Mouse (Mus musculus) midbrain, embryonic 12.5 days (tissue): Measurements from ENCODE around the gene Zfp941. TPM values are rescaled to one million over a fixed set of nuclear protein-coding genes. Genes with fewer than 3 reads are reported as not detected.
A peak's percentile ranks its signal among the peaks of the same experiment; 100 is the strongest.

ENCODE experiments used
- ATAC-seq: fragments of 200-750 bp; cut with Nextera tagmentation; 2 replicates; pipeline ENCODE4 v1.8.0; 2017; ENCODE audit warnings: low read depth, moderate TSS enrichment, moderate library complexity; ENCODE audit not compliant: low FRiP score
- H3K27ac ChIP-seq: fragments of 300-500 bp; sonication (generic); replicated peaks from 2 replicates; pipeline ENCODE4 v1.5.1; 2016; ENCODE audit warnings: mild to moderate bottlenecking
- H3K27me3 ChIP-seq: fragments of 300-500 bp; sonication (generic); 2 replicates; pipeline ENCODE4 v1.6.1; 2016; ENCODE audit warnings: mild to moderate bottlenecking
- H3K36me3 ChIP-seq: fragments of 300-500 bp; sonication (generic); 2 replicates; pipeline ENCODE4 v1.6.1; 2016
- H3K4me1 ChIP-seq: fragments of 300-500 bp; sonication (generic); 2 replicates; pipeline ENCODE4 v1.6.1; 2016
- H3K4me2 ChIP-seq: fragments of 300-500 bp; sonication (generic); replicated peaks from 2 replicates; pipeline ENCODE4 v1.6.1; 2016; ENCODE audit warnings: mild to moderate bottlenecking, moderate library complexity
- H3K4me3 ChIP-seq: fragments of 300-500 bp; sonication (generic); 2 replicates; pipeline ENCODE4 v1.5.1; 2016; ENCODE audit warnings: mild to moderate bottlenecking
- H3K9ac ChIP-seq: fragments of 300-500 bp; sonication (generic); replicated peaks from 2 replicates; pipeline ENCODE4 v1.6.1; 2016; ENCODE audit warnings: mild to moderate bottlenecking, moderate library complexity
- H3K9me3 ChIP-seq: fragments of 300-500 bp; sonication (generic); 2 replicates; pipeline ENCODE4 v1.6.1; 2016; ENCODE audit warnings: mild to moderate bottlenecking
- WGBS: fragments of 180-500 bp; shearing (Covaris S2); methylation state at CpG from one replicate; pipeline ENCODE4 v1.1.7; 2016; 5-methylcytosine and 5-hydroxymethylcytosine counted together
- polyA plus RNA-seq: library from polyadenylated mRNA; unstranded; fragments of >200 nt; fragmentation: Nextera tagmentation; extraction: Ambion mirVana; gene quantifications from 2 replicates; pipeline ENCODE4 v1.2.1, GENCODE M21; 2016

Gene Zfp941
- polyA plus RNA-seq, 1 experiment from 2014 or later = 10.1 TPM

- no peak for ATAC-seq
- Histone ChIP-seq H3K36me3 (no peaks in the 10 kb centered on the region), H3K4me1 (no peaks in the 10 kb centered on the region), H3K27me3 (peaks cover 33% of the 10 kb centered on the region; the same call in 1 of the 2 replicates), H3K9me3 (no peaks in the 10 kb centered on the region), H3K4me2 (no peak overlapping the region), H3K4me3 (no peak overlapping the region), H3K9ac (no peak overlapping the region), H3K27ac (no peak overlapping the region)
- WGBS = 87% methylated on average over 9 of the region's 9 CpGs
Observed at GRCm38 (mm10) chr7:140836243-140837115, 14.5 kb upstream of the Zfp941 start.

- Histone ChIP-seq H3K36me3 (no peaks in the 10 kb centered on the region), H3K4me3 (no peak overlapping the region), H3K4me1 (no peaks in the 10 kb centered on the region), H3K9ac (no peak overlapping the region), H3K9me3 (no peaks in the 10 kb centered on the region), H3K4me2 (no peak overlapping the region), H3K27ac (no peak overlapping the region), H3K27me3 (peaks cover 25% of the 10 kb centered on the region; the same call in 1 of the 2 replicates)
- WGBS = 82% methylated on average over 2 of the region's 2 CpGs
- no peak for ATAC-seq
Observed at GRCm38 (mm10) chr7:140835758-140836087, 13.7 kb upstream of the Zfp941 start.

GRCm38 (mm10) chr7:140834968-140835757, 13.2 kb upstream of the Zfp941 start, which contains the start of gene Urah:
TSS of gene Urah (plus strand) at chr7:140835018.
- Histone ChIP-seq H3K9me3 (no peaks in the 10 kb centered on the region), H3K4me2 (no peak within 1 kb of the TSS), H3K9ac (no peak within 1 kb of the TSS), H3K27ac (no peak within 1 kb of the TSS), H3K27me3 (peaks cover 20% of the 10 kb centered on the region; the same call in 1 of the 2 replicates), H3K4me3 (no peak within 1 kb of the TSS), H3K36me3 (no peaks in the 10 kb centered on the region), H3K4me1 (no peaks in the 10 kb centered on the region)
- ATAC-seq = no peak
- WGBS = 51% methylated on average over 20 of the region's 20 CpGs

- Histone ChIP-seq H3K4me3 (no peak overlapping the region), H3K36me3 (no peaks in the 10 kb centered on the region), H3K27ac (no peak overlapping the region), H3K9me3 (no peaks in the 10 kb centered on the region), H3K4me1 (no peaks in the 10 kb centered on the region), H3K4me2 (no peak overlapping the region), H3K9ac (no peak overlapping the region), H3K27me3 (peaks cover 10% of the 10 kb centered on the region; the same call in 1 of the 2 replicates)
- ATAC-seq = no peak
- 80% methylated on average over 4 of the region's 4 CpGs for WGBS
Observed at GRCm38 (mm10) chr7:140833341-140833740, 11.4 kb upstream of the Zfp941 start.

GRCm38 (mm10) chr7:140831447-140831846, 9.5 kb upstream of the Zfp941 start:
- 80% methylated on average over 6 of the region's 6 CpGs for WGBS
- no peaks in the 10 kb centered on the region for H3K36me3 ChIP-seq
- no peak for ATAC-seq
- 0 out of 2 replicates have a peak, but pooled peaks cover 6% of the 10 kb centered on the region for H3K27me3 ChIP-seq
- H3K4me2 ChIP-seq = no peak overlapping the region
- no peak overlapping the region for H3K27ac ChIP-seq
- H3K9ac ChIP-seq = no peak overlapping the region
- no peaks in the 10 kb centered on the region for H3K9me3 ChIP-seq
- no peaks in the 10 kb centered on the region for H3K4me1 ChIP-seq
- H3K4me3 ChIP-seq = no peak overlapping the region

GRCm38 (mm10) chr7:140828171-140828881, 6.3 kb upstream of the Zfp941 start:
- Histone ChIP-seq H3K9me3 (no peaks in the 10 kb centered on the region), H3K4me2 (no peak overlapping the region), H3K27me3 (no peaks in the 10 kb centered on the region; the same call in 1 of the 2 replicates), H3K27ac (no peak overlapping the region), H3K36me3 (no peaks in the 10 kb centered on the region), H3K9ac (no peak overlapping the region), H3K4me3 (no peak overlapping the region), H3K4me1 (no peaks in the 10 kb centered on the region)
- 51% methylated on average over 8 of the region's 8 CpGs for WGBS
- ATAC-seq = no peak

- Histone ChIP-seq H3K9me3 (no peaks in the 10 kb centered on the region), H3K4me3 (no peak overlapping the region), H3K27me3 (no peaks in the 10 kb centered on the region; the same call in 1 of the 2 replicates), H3K9ac (no peak overlapping the region), H3K36me3 (no peaks in the 10 kb centered on the region), H3K27ac (no peak overlapping the region), H3K4me2 (no peak overlapping the region), H3K4me1 (no peaks in the 10 kb centered on the region; the same call in 1 of the 2 replicates)
- ATAC-seq = no peak
- WGBS = 86% methylated on average over 4 of the region's 4 CpGs
Observed at GRCm38 (mm10) chr7:140822731-140823130, 753 bp upstream of the Zfp941 start.

- Histone ChIP-seq H3K4me3 (peak overlapping the region; percentile 57), H3K36me3 (no peaks in the 10 kb centered on the region), H3K4me2 (peak overlapping the region; percentile 67), H3K27me3 (no peaks in the 10 kb centered on the region; the same call in 1 of the 2 replicates), H3K9me3 (no peaks in the 10 kb centered on the region), H3K27ac (peak overlapping the region; percentile 69; the same call in 1 of the 2 replicates), H3K9ac (peak overlapping the region; percentile 59), H3K4me1 (no peaks in the 10 kb centered on the region; the same call in 1 of the 2 replicates)
- 41% methylated on average over 5 of the region's 5 CpGs for WGBS
- peak; percentile 44; the same call in 1 of the 2 replicates for ATAC-seq
Observed at GRCm38 (mm10) chr7:140821305-140821652, 699 bp downstream of the Zfp941 start.

GRCm38 (mm10) chr7:140820173-140820572, 1.8 kb downstream of the Zfp941 start:
- no peak overlapping the region for H3K4me3 ChIP-seq
- 83% methylated on average over 4 of the region's 4 CpGs for WGBS
- no peak overlapping the region for H3K27ac ChIP-seq
- H3K36me3 ChIP-seq = no peaks in the 10 kb centered on the region
- H3K4me1 ChIP-seq = no peaks in the 10 kb centered on the region; the same call in 1 of the 2 replicates
- ATAC-seq = no peak
- H3K27me3 ChIP-seq = no peaks in the 10 kb centered on the region; the same call in 1 of the 2 replicates
- no peak overlapping the region for H3K4me2 ChIP-seq
- H3K9me3 ChIP-seq = no peaks in the 10 kb centered on the region
- H3K9ac ChIP-seq = no peak overlapping the region

- Histone ChIP-seq H3K36me3 (peaks cover 31% of the 10 kb centered on the region), H3K4me2 (no peak overlapping the region), H3K4me1 (no peaks in the 10 kb centered on the region), H3K27me3 (no peaks in the 10 kb centered on the region), H3K4me3 (no peak overlapping the region), H3K9ac (no peak overlapping the region), H3K9me3 (no peaks in the 10 kb centered on the region), H3K27ac (no peak overlapping the region)
- no peak for ATAC-seq
- 90% methylated on average over 12 of the region's 12 CpGs for WGBS
Observed at GRCm38 (mm10) chr7:140812850-140813249, 9.1 kb downstream of the Zfp941 start.

- WGBS = 82% methylated on average over 13 of the region's 13 CpGs
- Histone ChIP-seq H3K4me2 (no peak overlapping the region), H3K9me3 (no peaks in the 10 kb centered on the region), H3K4me3 (no peak overlapping the region), H3K9ac (no peak overlapping the region), H3K4me1 (no peaks in the 10 kb centered on the region), H3K27me3 (no peaks in the 10 kb centered on the region), H3K27ac (no peak overlapping the region), H3K36me3 (peaks cover 31% of the 10 kb centered on the region)
- ATAC-seq = no peak
Observed at GRCm38 (mm10) chr7:140811714-140812113, 10.3 kb downstream of the Zfp941 start.
